Mouse (Mus musculus): ENCODE measurements around the gene Gale. TPM values are rescaled to one million over a fixed set of nuclear protein-coding genes. Genes with fewer than 3 reads are reported as not detected.
"Not testable (repeated sequence)": the region's sequence is repeated elsewhere in the genome, so short reads cannot be mapped to it uniquely, and the experiment has no call there.

Gale gene
- total and polyA plus RNA-seq, 3 experiments, result 4.3 to 23.3 (median 10.9) TPM

- TF ChIP-seq TAL1 (conservative IDR thresholded peaks at IDR 0.05; ENCODE audit: low read depth, low read length), result no peak
- DNase-seq (ENCODE audit: low spot score) (no peak), ATAC-seq (ENCODE audit: extremely low read depth, insufficient number of reproducible peaks, low FRiP score, poor library complexity, severe bottlenecking) (no peak; the same call in 1 of the 2 replicates)
- Histone ChIP-seq H3K4me1 (ENCODE audit: insufficient read depth, low read depth, low read length) (peaks cover 62% of the 10 kb centered on the region), H3K36me3 (replicated peaks) (peaks cover 78% of the 10 kb centered on the region), H3K9me3 (replicated peaks) (no peaks in the 10 kb centered on the region), H3K27me3 (ENCODE audit: insufficient read depth, low read length) (no peaks in the 10 kb centered on the region), H3K4me3 (ENCODE audit: low read depth, low read length) (peak overlapping the region; percentile 95)
Observed at GRCm38 (mm10) chr4:135972911-135973811, 9.6 kb downstream of the Gale start.

- DNase-seq (ENCODE audit: low spot score) (no peak), ATAC-seq (ENCODE audit: extremely low read depth, insufficient number of reproducible peaks, low FRiP score, poor library complexity, severe bottlenecking) (no peak)
- Histone ChIP-seq H3K9me3 (replicated peaks) (no peaks in the 10 kb centered on the region), H3K36me3 (replicated peaks) (peaks cover 74% of the 10 kb centered on the region), H3K4me1 (ENCODE audit: insufficient read depth, low read depth, low read length) (peaks cover 45% of the 10 kb centered on the region), H3K4me3 (ENCODE audit: low read depth, low read length) (no peak overlapping the region), H3K27me3 (ENCODE audit: insufficient read depth, low read length) (no peaks in the 10 kb centered on the region)
- TF ChIP-seq CTCF (IDR thresholded peaks at IDR 0.05; ENCODE audit: low read depth, low read length) (no peak), TAL1 (conservative IDR thresholded peaks at IDR 0.05; ENCODE audit: low read depth, low read length) (no peak), GATA2 (IDR thresholded peaks at IDR 0.05; ENCODE audit: borderline replicate concordance, low read depth, low read length) (no peak), POLR2AphosphoS5 (IDR thresholded peaks at IDR 0.05; ENCODE audit: insufficient replicate concordance, low read depth, low read length) (no peak), GATA1 (IDR thresholded peaks at IDR 0.05; ENCODE audit: borderline replicate concordance, low read length) (no peak)
Observed at GRCm38 (mm10) chr4:135976146-135976545, 12.6 kb downstream of the Gale start.

- ATAC-seq (ENCODE audit: extremely low read depth, insufficient number of reproducible peaks, low FRiP score, poor library complexity, severe bottlenecking); H3K4me3 ChIP-seq (ENCODE audit: low read depth, low read length); DNase-seq (ENCODE audit: low spot score); H3K9me3 ChIP-seq (replicated peaks); H3K27me3 ChIP-seq (ENCODE audit: insufficient read depth, low read length): not testable (repeated sequence)
- peaks cover 88% of the 10 kb centered on the region for H3K36me3 ChIP-seq (replicated peaks)
- peaks cover 36% of the 10 kb centered on the region for H3K4me1 ChIP-seq (ENCODE audit: insufficient read depth, low read depth, low read length)
Observed at GRCm38 (mm10) chr4:135980223-135980622, 16.7 kb downstream of the Gale start.

- H3K4me1 ChIP-seq (ENCODE audit: insufficient read depth, low read depth, low read length), result peaks cover 47% of the 10 kb centered on the region
- no peak for DNase-seq (ENCODE audit: low spot score)
Observed at GRCm38 (mm10) chr4:135981524-135982063, 18.1 kb downstream of the Gale start.

GRCm38 (mm10) chr4:135984556-135984955 lies 21.0 kb downstream of the Gale start:
- peaks cover 57% of the 10 kb centered on the region for H3K36me3 ChIP-seq (replicated peaks)
- DNase-seq (ENCODE audit: low spot score) (no peak), ATAC-seq (ENCODE audit: extremely low read depth, insufficient number of reproducible peaks, low FRiP score, poor library complexity, severe bottlenecking) (no peak)
- no peaks in the 10 kb centered on the region for H3K9me3 ChIP-seq (replicated peaks)
- no peak for TF ChIP-seq TAL1 (conservative IDR thresholded peaks at IDR 0.05; ENCODE audit: low read depth, low read length)
- TF ChIP-seq GATA1 (IDR thresholded peaks at IDR 0.05; ENCODE audit: borderline replicate concordance, low read length), result no peak
- TF ChIP-seq GATA2 (IDR thresholded peaks at IDR 0.05; ENCODE audit: borderline replicate concordance, low read depth, low read length), result no peak
- no peak for TF ChIP-seq POLR2AphosphoS5 (IDR thresholded peaks at IDR 0.05; ENCODE audit: insufficient replicate concordance, low read depth, low read length)
- no peak for TF ChIP-seq CTCF (IDR thresholded peaks at IDR 0.05; ENCODE audit: low read depth, low read length)
- H3K4me1 ChIP-seq (ENCODE audit: insufficient read depth, low read depth, low read length), result peaks cover 56% of the 10 kb centered on the region
- H3K4me3 ChIP-seq (ENCODE audit: low read depth, low read length), result no peak overlapping the region; the same call in 1 of the 2 replicates
- H3K27me3 ChIP-seq (ENCODE audit: insufficient read depth, low read length), result no peaks in the 10 kb centered on the region

More at GRCm38 (mm10) chr4:135981524-135982063, 18.1 kb downstream of the Gale start:
- Histone ChIP-seq H3K27me3 (ENCODE audit: insufficient read depth, low read length) (no peaks in the 10 kb centered on the region), H3K4me3 (ENCODE audit: low read depth, low read length) (no peak overlapping the region), H3K36me3 (replicated peaks) (peaks cover 82% of the 10 kb centered on the region), H3K9me3 (replicated peaks) (no peaks in the 10 kb centered on the region)
- TF ChIP-seq CTCF (IDR thresholded peaks at IDR 0.05; ENCODE audit: low read depth, low read length) (no peak), GATA2 (IDR thresholded peaks at IDR 0.05; ENCODE audit: borderline replicate concordance, low read depth, low read length) (no peak), POLR2AphosphoS5 (IDR thresholded peaks at IDR 0.05; ENCODE audit: insufficient replicate concordance, low read depth, low read length) (no peak), TAL1 (conservative IDR thresholded peaks at IDR 0.05; ENCODE audit: low read depth, low read length) (no peak), GATA1 (IDR thresholded peaks at IDR 0.05; ENCODE audit: borderline replicate concordance, low read length) (no peak)
- no peak for ATAC-seq (ENCODE audit: extremely low read depth, insufficient number of reproducible peaks, low FRiP score, poor library complexity, severe bottlenecking)

GRCm38 (mm10) chr4:135985193-135985592 lies 21.7 kb downstream of the Gale start:
- no peaks in the 10 kb centered on the region for H3K9me3 ChIP-seq (replicated peaks)
- DNase-seq (ENCODE audit: low spot score) (peak; percentile 41), ATAC-seq (ENCODE audit: extremely low read depth, insufficient number of reproducible peaks, low FRiP score, poor library complexity, severe bottlenecking) (peak; percentile 70; the same call in 1 of the 2 replicates)
- H3K4me1 ChIP-seq (ENCODE audit: insufficient read depth, low read depth, low read length), result peaks cover 56% of the 10 kb centered on the region
- TF ChIP-seq GATA2 (IDR thresholded peaks at IDR 0.05; ENCODE audit: borderline replicate concordance, low read depth, low read length) (no peak), CTCF (IDR thresholded peaks at IDR 0.05; ENCODE audit: low read depth, low read length) (no peak), TAL1 (conservative IDR thresholded peaks at IDR 0.05; ENCODE audit: low read depth, low read length) (peak; percentile 72), POLR2AphosphoS5 (IDR thresholded peaks at IDR 0.05; ENCODE audit: insufficient replicate concordance, low read depth, low read length) (no peak)
- H3K27me3 ChIP-seq (ENCODE audit: insufficient read depth, low read length), result no peaks in the 10 kb centered on the region
- peak overlapping the region; percentile 39; the same call in 1 of the 2 replicates for H3K4me3 ChIP-seq (ENCODE audit: low read depth, low read length)
- peaks cover 54% of the 10 kb centered on the region for H3K36me3 ChIP-seq (replicated peaks)

All from G1E (cell line).